Mouse (Mus musculus): ENCODE results near the gene Oxa1l. TPM values are rescaled to one million over a fixed set of nuclear protein-coding genes. Genes with fewer than 3 reads are reported as not detected.

The Oxa1l gene
- total RNA-seq, 4 experiments from 2014 or later, result 39.6 to 46.8 (median 44.1) TPM

GRCm38 (mm10) chr14:54370595-54370994 lies 10.0 kb downstream of the Oxa1l start:
- DNase-seq (ENCODE audit: low spot score in 2 of 2), result no peak

DNA sequence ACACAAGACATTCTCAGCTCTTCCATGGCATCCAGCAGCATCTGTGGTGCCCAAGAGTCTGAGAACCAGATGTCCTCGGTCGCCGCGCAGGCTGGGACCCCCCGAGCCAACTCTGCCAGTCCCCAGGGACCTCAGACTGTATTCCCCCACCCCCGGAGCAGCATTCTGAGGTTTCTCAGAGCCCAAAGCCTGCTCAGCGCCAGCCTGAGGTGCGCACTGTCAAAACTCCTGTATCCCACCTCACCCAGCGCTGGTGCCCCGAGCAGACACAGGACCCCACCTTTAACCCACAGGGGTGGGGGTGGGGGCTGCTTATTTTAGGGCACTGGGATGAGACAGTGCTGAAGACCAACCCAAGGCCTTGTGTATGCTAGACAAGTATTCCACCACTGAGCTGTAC lies 10.8 kb downstream of the Oxa1l start:
- DNase-seq (ENCODE audit: low spot score in 2 of 2), result no peak

DNA sequence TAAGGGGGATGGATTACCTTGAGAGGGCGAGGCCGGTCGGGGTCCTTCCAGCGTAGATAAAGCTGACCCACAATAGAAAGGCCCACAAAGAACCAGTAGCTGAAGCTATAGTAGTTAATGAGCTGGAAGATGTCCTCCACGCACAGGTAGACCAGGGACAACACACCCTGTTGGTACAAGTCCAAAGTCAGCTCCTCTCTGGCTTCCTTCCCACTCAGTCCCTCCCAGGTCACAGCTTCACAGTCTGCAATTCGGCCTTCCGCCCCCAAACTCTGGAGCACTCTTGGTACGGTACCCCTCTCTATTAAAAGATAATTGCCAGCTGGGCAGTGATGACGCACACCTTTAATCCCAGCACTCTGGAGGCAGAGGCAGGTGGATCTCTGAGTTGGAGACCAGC lies 12.3 kb downstream of the Oxa1l start:
- DNase-seq (ENCODE audit: low spot score in 2 of 2), result no peak

DNA sequence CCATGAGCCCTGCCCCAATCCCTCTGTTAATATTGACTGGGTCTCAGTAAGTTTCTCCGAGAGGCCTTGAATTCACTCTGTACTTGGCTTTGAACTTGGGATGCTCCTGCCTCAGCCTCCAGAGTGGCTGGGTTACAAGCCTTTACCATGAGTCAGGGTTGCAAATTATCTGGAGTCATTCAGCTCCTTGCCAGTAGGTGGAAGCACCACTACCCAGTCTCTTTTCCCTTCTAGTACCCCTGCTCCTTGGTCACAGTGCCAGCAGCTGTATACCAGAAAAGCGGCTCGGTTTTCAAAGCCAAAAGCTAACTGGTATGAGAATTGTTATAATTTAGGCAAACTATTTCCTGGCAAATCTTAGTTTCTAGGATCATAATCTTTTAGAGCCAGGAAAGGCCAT lies 15.3 kb downstream of the Oxa1l start:
- DNase-seq (ENCODE audit: low spot score in 2 of 2), result no peak

DNA sequence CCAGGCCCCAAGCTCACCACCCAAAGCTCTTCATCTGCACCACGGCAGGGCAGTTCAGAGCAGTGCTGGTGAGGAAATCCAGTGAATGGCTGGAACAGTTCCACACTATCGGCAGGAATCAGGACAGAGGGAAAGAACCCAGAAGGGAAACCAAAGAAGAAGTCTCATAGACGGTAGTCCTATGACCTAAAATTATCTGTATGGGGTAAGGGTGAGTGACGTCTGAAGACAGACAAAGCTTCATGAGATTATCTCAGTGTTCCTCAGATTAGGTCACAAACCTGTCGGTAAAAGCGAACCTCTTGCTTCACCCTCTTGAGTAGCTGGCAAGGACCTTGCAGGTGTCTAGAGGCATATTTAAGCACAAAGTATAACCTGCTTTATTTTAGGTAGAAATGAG lies 16.5 kb downstream of the Oxa1l start:
- DNase-seq (ENCODE audit: low spot score in 2 of 2), result no peak

DNA sequence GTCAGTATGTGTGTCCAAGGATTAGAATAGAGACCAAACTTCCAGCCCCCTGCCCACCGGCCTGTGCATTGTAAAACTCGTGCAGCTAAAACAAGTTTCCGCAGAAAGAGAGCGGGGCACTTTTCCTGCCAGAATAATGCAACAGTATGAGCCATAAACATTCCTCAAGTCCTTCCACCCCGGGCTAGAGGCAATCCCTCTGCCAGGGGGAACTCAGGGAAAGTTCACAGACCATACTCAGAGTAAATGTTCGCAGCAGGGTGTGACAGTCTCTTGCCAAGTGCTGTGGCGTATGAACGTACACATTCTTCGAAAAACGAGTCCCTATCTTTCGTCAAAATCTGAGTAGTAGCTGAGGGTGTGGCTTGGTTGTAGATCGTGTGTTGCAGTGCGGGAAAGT lies 18.9 kb downstream of the Oxa1l start:
- DNase-seq (ENCODE audit: low spot score in 2 of 2), result no peak

DNA sequence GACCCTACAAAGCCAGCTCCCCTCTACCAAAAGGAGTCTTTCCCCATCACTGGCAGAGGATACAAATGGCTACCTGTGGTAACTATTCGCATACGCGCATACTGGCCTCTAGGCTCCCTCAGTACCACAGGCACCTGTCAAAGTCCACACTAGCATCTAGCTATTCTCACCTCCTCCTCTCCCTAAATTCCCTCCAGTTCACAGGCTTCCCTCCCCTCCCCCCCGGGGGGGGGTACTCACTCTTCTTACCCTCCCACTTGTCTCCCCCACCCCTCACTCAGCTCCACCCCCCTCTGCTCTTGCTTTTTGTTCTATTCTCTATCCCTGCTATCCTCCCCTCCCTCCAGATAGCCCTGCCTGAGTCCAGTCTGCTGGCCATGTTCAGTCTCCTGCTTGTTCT lies 20.0 kb downstream of the Oxa1l start:
- DNase-seq (ENCODE audit: low spot score in 2 of 2), result no peak

GRCm38 (mm10) chr14:54381816-54382215 lies 21.2 kb downstream of the Oxa1l start:
- no peak for DNase-seq (ENCODE audit: low spot score in 2 of 2)

GRCm38 (mm10) chr14:54382641-54383040 lies 22.0 kb downstream of the Oxa1l start:
- DNase-seq (ENCODE audit: low spot score in 2 of 2), result no peak

DNA sequence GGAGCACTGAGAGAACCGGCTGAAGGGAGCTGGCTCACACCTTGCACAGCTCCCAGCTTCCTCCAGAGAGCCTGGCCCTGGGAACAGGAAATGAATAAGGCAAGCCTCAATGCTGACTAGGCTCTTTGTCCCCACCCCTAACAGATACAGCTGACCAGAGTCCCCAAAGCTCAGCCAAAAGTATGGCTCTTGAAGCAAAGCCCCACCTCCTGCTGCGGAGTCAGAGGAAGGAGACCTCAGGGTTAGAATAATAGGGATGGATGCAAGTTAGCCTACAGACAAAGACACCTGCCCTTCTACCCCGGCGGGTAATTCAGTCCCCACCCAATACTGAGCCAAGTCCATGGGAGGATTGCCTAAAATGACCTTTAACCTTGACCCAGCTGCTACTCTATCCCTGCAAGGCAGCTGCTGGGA lies 22.7 kb downstream of the Oxa1l start:
- no peak for DNase-seq (ENCODE audit: low spot score in 2 of 2)

DNA sequence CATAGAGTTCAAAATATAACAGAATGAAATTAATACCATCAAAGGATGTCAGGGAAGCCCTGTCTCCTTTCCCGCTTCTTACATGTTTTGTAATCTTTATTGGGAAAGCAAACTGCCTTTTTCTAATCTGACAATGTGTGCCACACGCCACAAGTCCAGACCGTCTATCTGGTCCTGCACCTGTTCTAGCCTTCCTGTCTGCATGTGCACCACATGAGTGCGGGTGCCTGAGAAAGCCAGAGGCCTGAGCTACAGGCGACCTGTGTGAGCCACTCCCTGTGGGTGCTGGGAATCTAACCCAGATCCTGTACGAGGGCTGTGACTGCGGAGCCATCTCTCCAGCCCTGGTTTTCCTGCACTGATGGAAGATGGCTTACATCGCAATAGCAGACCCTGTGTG lies 23.8 kb downstream of the Oxa1l start:
- DNase-seq (ENCODE audit: low spot score in 2 of 2), result no peak

GRCm38 (mm10) chr14:54385968-54386618 lies 25.5 kb downstream of the Oxa1l start:
- no peak for DNase-seq (ENCODE audit: low spot score in 2 of 2)

GRCm38 (mm10) chr14:54387546-54387945 lies 26.9 kb downstream of the Oxa1l start:
- no peak for DNase-seq (ENCODE audit: low spot score in 2 of 2)

DNA sequence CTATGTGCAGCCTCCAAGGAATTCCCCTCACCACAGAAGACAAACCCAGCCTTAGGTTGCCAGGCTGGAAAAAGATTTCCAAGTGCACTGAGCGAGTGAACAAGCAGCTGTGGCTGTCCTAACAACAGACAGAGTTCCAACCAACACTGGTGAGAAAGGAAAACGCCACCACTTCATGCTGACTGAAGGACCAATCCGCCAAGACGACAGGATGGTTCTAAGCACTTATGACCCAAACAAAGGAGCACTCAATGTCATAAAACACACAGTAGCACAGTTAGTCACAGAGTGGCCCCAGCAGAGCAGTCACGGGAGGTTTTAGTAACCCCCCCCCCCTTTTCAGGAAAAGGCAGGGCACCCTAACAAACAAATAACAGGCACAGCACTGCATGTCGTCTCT lies 30.2 kb downstream of the Oxa1l start:
- DNase-seq (ENCODE audit: low spot score in 2 of 2), result no peak

DNA sequence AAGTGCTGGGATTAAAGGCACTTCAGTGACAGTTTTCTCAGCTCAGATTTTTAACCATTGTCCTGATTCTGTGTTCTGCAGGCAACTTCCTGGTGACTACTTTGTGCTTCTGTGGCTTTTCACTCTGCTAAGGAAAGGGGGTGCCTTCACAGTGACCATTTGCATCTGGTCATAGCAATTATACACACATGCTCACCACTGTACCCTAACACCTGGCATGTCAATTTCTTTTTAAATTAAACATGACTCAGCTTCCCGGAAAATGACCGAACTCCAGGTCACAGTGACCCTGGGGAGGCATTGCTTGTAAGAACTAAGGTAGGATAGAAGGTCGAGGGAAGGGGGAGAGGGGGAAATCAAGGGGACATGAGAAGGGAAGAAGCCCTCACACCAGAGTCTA lies 33.2 kb downstream of the Oxa1l start:
- no peak for DNase-seq (ENCODE audit: low spot score in 2 of 2)

DNA sequence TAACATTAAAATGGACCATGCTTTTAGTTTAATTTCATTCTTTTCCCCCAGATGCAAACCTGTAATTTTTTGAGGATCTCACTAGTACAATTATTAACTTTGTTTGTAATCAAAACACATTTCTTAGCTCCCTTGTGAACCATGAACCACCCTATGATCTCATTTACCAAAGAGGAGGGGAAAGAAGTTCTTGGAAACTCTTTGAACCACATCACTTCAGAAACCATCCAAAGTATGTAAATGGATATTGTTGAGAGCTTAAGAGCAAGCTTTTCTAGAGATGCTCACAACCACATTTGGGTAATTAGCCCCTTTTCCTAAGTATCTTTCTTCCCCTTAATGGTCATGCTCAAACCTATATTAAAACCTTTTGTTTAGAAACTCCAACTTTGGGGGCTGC lies 33.7 kb downstream of the Oxa1l start:
- DNase-seq (ENCODE audit: low spot score in 2 of 2), result no peak

DNA sequence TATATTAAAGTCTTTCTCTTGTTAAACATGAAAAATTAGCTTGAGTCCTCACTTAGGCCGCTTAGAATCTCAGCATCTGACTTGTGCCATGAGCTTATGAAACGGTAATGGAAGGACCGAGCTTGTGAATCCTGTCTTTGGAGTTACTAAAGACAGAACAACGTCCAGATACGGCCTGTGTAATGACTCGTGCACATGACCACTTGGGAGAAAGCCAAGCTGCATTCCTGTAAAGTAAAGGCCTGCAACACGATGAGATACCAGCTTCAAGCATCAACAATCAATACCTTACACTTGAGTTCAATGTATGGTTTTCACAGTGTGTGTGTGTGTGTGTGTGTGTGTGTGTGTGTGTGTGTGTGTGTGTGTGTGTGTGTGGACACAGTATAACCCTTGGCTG lies 36.1 kb downstream of the Oxa1l start:
- no peak for DNase-seq (ENCODE audit: low spot score in 2 of 2)

- DNase-seq (ENCODE audit: low spot score in 2 of 2), result no peak
These were observed 37.4 kb downstream of the Oxa1l start for GRCm38 (mm10) chr14:54397872-54398527.

DNA sequence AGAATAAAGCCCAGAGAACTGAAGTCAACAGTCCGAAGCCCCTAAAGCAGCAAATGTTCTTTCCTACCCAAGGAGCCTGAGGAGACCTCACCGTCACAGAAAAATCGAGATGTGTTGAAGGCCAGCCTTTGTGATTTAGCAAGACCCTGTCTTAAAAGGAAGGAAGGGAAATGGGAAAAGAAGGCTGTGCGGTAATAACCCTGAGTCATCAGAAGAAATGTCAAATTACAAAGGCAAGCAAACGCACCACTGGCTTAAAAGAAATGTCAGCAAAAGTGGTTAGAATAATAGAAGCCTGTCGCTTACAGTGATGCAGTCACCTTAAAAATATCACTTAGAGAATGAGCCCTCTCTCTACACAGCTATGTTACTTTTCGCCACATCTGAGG lies 37.9 kb downstream of the Oxa1l start:
- no peak for DNase-seq (ENCODE audit: low spot score in 2 of 2)

- no peak for DNase-seq (ENCODE audit: low spot score in 2 of 2)
These were observed 38.3 kb downstream of the Oxa1l start for GRCm38 (mm10) chr14:54398921-54399382.

- no peak for DNase-seq (ENCODE audit: low spot score in 2 of 2)
These were observed 41.1 kb downstream of the Oxa1l start for GRCm38 (mm10) chr14:54401723-54402122.

- no peak for DNase-seq (ENCODE audit: low spot score in 2 of 2)
These were observed 47.9 kb downstream of the Oxa1l start for GRCm38 (mm10) chr14:54408336-54409056.

Measured in gastrocnemius, adult 8-10 months (tissue).